Mouse (Mus musculus) mature B cell (primary cell): ENCODE measurements around the gene Brd1.

Source experiments
- in situ Hi-C: fragments of 300-500 bp; cut with MboI; formaldehyde crosslinking; loops from 2 replicates; pipeline ENCODE4 v1.14.3; 2019

Brd1 gene

GRCm38 (mm10) chr15:88688120-88688519 is 45.9 kb downstream of the Brd1 start:
- in situ Hi-C loops, result no loop called here

- in situ Hi-C loops, result no loop called here
Observed at GRCm38 (mm10) chr15:88686725-88687124, 47.3 kb downstream of the Brd1 start.

- in situ Hi-C loops, result no loop called here
Observed at GRCm38 (mm10) chr15:88684039-88684438, 50.0 kb downstream of the Brd1 start.

GRCm38 (mm10) chr15:88680931-88681330 is 53.1 kb downstream of the Brd1 start:
- in situ Hi-C loops, result no loop called here

GRCm38 (mm10) chr15:88677568-88677967 is 56.5 kb downstream of the Brd1 start:
- in situ Hi-C loops, result no loop called here

GRCm38 (mm10) chr15:88675998-88676397 is 58.0 kb downstream of the Brd1 start:
- in situ Hi-C loops, result no loop called here

GRCm38 (mm10) chr15:88668693-88669092 is 65.3 kb downstream of the Brd1 start:
- in situ Hi-C loops, result no loop called here

GRCm38 (mm10) chr15:88667653-88668052 is 66.4 kb downstream of the Brd1 start:
- in situ Hi-C loops, result no loop called here

- in situ Hi-C loops, result no loop called here
Observed at GRCm38 (mm10) chr15:88665846-88666245, 68.2 kb downstream of the Brd1 start.

- in situ Hi-C loops, result no loop called here
Observed at GRCm38 (mm10) chr15:88663041-88663440, 71.0 kb downstream of the Brd1 start.

- in situ Hi-C loops, result no loop called here
Observed at GRCm38 (mm10) chr15:88662111-88662850, 71.8 kb downstream of the Brd1 start.

- in situ Hi-C loops, result no loop called here
Observed at GRCm38 (mm10) chr15:88661654-88662053, 72.4 kb downstream of the Brd1 start.

GRCm38 (mm10) chr15:88652006-88652405 is 82.0 kb downstream of the Brd1 start:
- in situ Hi-C loops, result no loop called here

GRCm38 (mm10) chr15:88651019-88651418 is 83.0 kb downstream of the Brd1 start:
- in situ Hi-C loops, result no loop called here
